Mouse (Mus musculus) thymus, adult 2 months (tissue): Measurements from ENCODE around the gene Shf. TPM values are rescaled to one million over a fixed set of nuclear protein-coding genes. Genes with fewer than 3 reads are reported as not detected.

ENCODE experiments used
- DNase-seq: peaks from one replicate; pipeline ENCODE4 v3.0.0; 2021
- H3K27ac ChIP-seq: fragments of 200-500 bp; 2 replicates; pipeline ENCODE4 v1.5.1; 2012; ENCODE audit warnings: low read length, control low read depth; ENCODE audit not compliant: control insufficient read depth, insufficient read depth
- H3K27me3 ChIP-seq: fragments of 200-500 bp; 2 replicates; pipeline ENCODE4 v1.6.1; 2012; ENCODE audit warnings: mild to moderate bottlenecking, low read length, moderate library complexity, mixed read lengths; ENCODE audit not compliant: control insufficient read depth, insufficient read depth
- H3K36me3 ChIP-seq: fragments of 200-500 bp; 2 replicates; pipeline ENCODE4 v1.6.1; 2012; ENCODE audit warnings: mild to moderate bottlenecking, low read length, moderate library complexity; ENCODE audit not compliant: control insufficient read depth, insufficient read depth
- H3K4me1 ChIP-seq: fragments of 200-500 bp; replicated peaks from 2 replicates; pipeline ENCODE4 v1.6.1; 2012; ENCODE audit warnings: low read length; ENCODE audit not compliant: control insufficient read depth, insufficient read depth
- H3K4me3 ChIP-seq: fragments of 200-500 bp; 2 replicates; pipeline ENCODE4 v1.5.1; 2012; ENCODE audit warnings: mild to moderate bottlenecking, low read length, control low read depth, moderate library complexity; ENCODE audit not compliant: control insufficient read depth, insufficient read depth
- CTCF ChIP-seq: fragments of 200-500 bp; IDR thresholded peaks from 2 replicates; pipeline ENCODE4 v1.5.1; 2012; ENCODE audit warnings: mild to moderate bottlenecking, control low read depth, low read length, moderate library complexity, borderline replicate concordance; ENCODE audit not compliant: control insufficient read depth, poor library complexity, insufficient read depth; ENCODE audit errors: extremely low read depth
- POLR2A ChIP-seq: fragments of 200-500 bp; IDR thresholded peaks from 2 replicates; pipeline ENCODE4 v1.6.1; 2012; ENCODE audit warnings: mild to moderate bottlenecking, low read length, control low read depth, moderate library complexity; ENCODE audit not compliant: control insufficient read depth, poor library complexity, insufficient read depth; ENCODE audit errors: extremely low read depth
- WGBS: fragments of 180-500 bp; shearing (Covaris S2); methylation state at CpG from one replicate; pipeline ENCODE4 v1.1.7; 2018; 5-methylcytosine and 5-hydroxymethylcytosine counted together
- polyA plus RNA-seq: library from polyadenylated mRNA; depleted of rRNA; stranded (reverse); fragments of >200 nt; gene quantifications from 2 replicates; pipeline ENCODE4 v1.2.3, GENCODE M21; 2012; rRNA removed

The Shf gene
- polyA plus RNA-seq, 1 experiment: 41.9 TPM

GRCm38 (mm10) chr2:122299911-122300655, 68.9 kb downstream of the Shf start:
- H3K4me3 ChIP-seq: no peak overlapping the region
- TF ChIP-seq CTCF (no peak), POLR2A (no peak)
- no peaks in the 10 kb centered on the region for H3K36me3 ChIP-seq
- H3K4me1 ChIP-seq: peaks cover 19% of the 10 kb centered on the region
- no peak overlapping the region for H3K27ac ChIP-seq
- peaks cover 35% of the 10 kb centered on the region for H3K27me3 ChIP-seq
- no peak for DNase-seq
- 24% methylated on average over 14 of the region's 14 CpGs for WGBS

Other genes with a start within 250 kb of the Shf start
- gene B2m, start 221.5 kb downstream of the Shf start, polyA plus RNA-seq: 1,110 and 1,280 TPM in 2 replicates
- gene Trim69, start 208.5 kb downstream of the Shf start, polyA plus RNA-seq: 0.12 and 0.13 TPM in 2 replicates
- 0.61 and 0.92 TPM in 2 replicates for gene Patl2, start 183.0 kb downstream of the Shf start, polyA plus RNA-seq
- gene Terb2, start 182.9 kb downstream of the Shf start, polyA plus RNA-seq: not detected in 2 replicates
- gene Sord, start 134.4 kb downstream of the Shf start, polyA plus RNA-seq: 16.7 and 19.0 TPM in 2 replicates
- gene Duox2, start 70.7 kb downstream of the Shf start, polyA plus RNA-seq: 0.19 and 0.48 TPM in 2 replicates
- 0.27 and 0.71 TPM in 2 replicates for gene Duoxa2, start 70.3 kb downstream of the Shf start, polyA plus RNA-seq
- 3.5 and 5.3 TPM in 2 replicates for gene Duoxa1, start 55.4 kb downstream of the Shf start, polyA plus RNA-seq
- gene Duox1, start 53.5 kb downstream of the Shf start, polyA plus RNA-seq: 0.26 and 0.42 TPM in 2 replicates
- gene Slc28a2, start 57.3 kb upstream of the Shf start, polyA plus RNA-seq: 22.9 and 28.7 TPM in 2 replicates
- gene Gm14085, start 115.8 kb upstream of the Shf start, polyA plus RNA-seq: 4.7 and 4.8 TPM in 2 replicates
- gene Gatm, start 242.1 kb upstream of the Shf start, polyA plus RNA-seq: 11.3 and 13.5 TPM in 2 replicates